Mouse (Mus musculus) midbrain, embryonic 16.5 days (tissue): ENCODE results near the gene Cabin1. TPM values are rescaled to one million over a fixed set of nuclear protein-coding genes. Genes with fewer than 3 reads are reported as not detected.

Experiments used
- ATAC-seq: fragments of 200-750 bp; cut with Nextera tagmentation; 2 replicates; pipeline ENCODE4 v1.8.0; 2017; ENCODE audit warnings: moderate TSS enrichment
- H3K27ac ChIP-seq: fragments of 300-500 bp; sonication (generic); 2 replicates; pipeline ENCODE4 v1.5.1; 2014; ENCODE audit warnings: mild to moderate bottlenecking, low read length, mixed read lengths
- H3K27me3 ChIP-seq: fragments of 300-500 bp; sonication (generic); 2 replicates; pipeline ENCODE4 v1.6.1; 2014; ENCODE audit warnings: low read depth, low read length, mixed read lengths; ENCODE audit not compliant: control insufficient read depth, insufficient read depth
- H3K36me3 ChIP-seq: fragments of 300-500 bp; sonication (generic); 2 replicates; pipeline ENCODE4 v1.6.1; 2014; ENCODE audit warnings: mild to moderate bottlenecking, low read length, moderate library complexity, mixed read lengths; ENCODE audit not compliant: control insufficient read depth, insufficient read depth
- H3K4me1 ChIP-seq: fragments of 300-500 bp; sonication (generic); 2 replicates; pipeline ENCODE4 v1.6.1; 2014; ENCODE audit warnings: mild to moderate bottlenecking, low read length, mixed read lengths; ENCODE audit not compliant: control insufficient read depth, insufficient read depth
- H3K4me2 ChIP-seq: fragments of 300-500 bp; sonication (generic); 2 replicates; pipeline ENCODE4 v1.6.1; 2014; ENCODE audit warnings: mild to moderate bottlenecking, low read length, mixed read lengths
- H3K4me3 ChIP-seq: fragments of 300-500 bp; sonication (generic); 2 replicates; pipeline ENCODE4 v1.5.1; 2014; ENCODE audit warnings: low read depth, mild to moderate bottlenecking, low read length, moderate library complexity, mixed read lengths
- H3K9ac ChIP-seq: fragments of 300-500 bp; sonication (generic); 2 replicates; pipeline ENCODE4 v1.6.1; 2014; ENCODE audit warnings: low read depth, low read length, mixed read lengths
- H3K9me3 ChIP-seq: fragments of 300-500 bp; sonication (generic); replicated peaks from 2 replicates; pipeline ENCODE4 v1.6.1; 2014; ENCODE audit warnings: mild to moderate bottlenecking, low read length, mixed read lengths; ENCODE audit not compliant: control insufficient read depth, poor library complexity, severe bottlenecking
- WGBS: fragments of 180-500 bp; shearing (Covaris S2); extraction: QIAGEN DNeasy Blood & Tissue Kit; methylation state at CpG from one replicate; pipeline ENCODE4 v1.1.7; 2014; 5-methylcytosine and 5-hydroxymethylcytosine counted together
- polyA plus RNA-seq: library from polyadenylated mRNA; unstranded; fragments of >200 nt; fragmentation: Nextera tagmentation; extraction: Ambion mirVana; gene quantifications from 2 replicates; pipeline ENCODE4 v1.2.1, GENCODE M21; 2015

Cabin1 gene
- polyA plus RNA-seq, 1 experiment from 2014 or later: 32.7 TPM

DNA sequence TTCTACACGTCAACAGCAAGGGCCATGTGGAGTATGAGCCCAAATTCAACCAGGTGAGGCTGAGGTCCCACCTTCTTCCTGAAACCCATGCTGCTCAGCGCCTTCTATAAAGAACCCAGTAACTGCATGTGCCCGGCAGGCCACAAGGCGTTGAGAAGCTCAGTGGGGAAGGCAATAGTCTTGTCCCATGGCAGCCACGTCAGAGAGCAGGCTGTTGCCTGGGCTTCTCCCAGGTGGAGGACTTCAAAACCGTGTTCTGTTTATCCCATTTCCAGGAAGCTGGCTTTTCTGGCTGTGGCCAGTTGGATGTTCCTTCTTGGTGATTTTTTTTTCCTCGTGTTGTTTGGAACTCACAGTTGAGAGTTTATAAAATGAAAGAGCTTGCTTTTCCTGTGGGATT is 153.7 kb downstream of the Cabin1 start:
- Histone ChIP-seq H3K27me3 (no peaks in the 10 kb centered on the region), H3K27ac (no peak overlapping the region), H3K4me2 (no peak overlapping the region), H3K9ac (no peak overlapping the region), H3K9me3 (no peaks in the 10 kb centered on the region), H3K4me1 (no peaks in the 10 kb centered on the region), H3K36me3 (no peaks in the 10 kb centered on the region), H3K4me3 (no peak overlapping the region)
- no peak for ATAC-seq
- 66% methylated on average over 7 of the region's 7 CpGs for WGBS

DNA sequence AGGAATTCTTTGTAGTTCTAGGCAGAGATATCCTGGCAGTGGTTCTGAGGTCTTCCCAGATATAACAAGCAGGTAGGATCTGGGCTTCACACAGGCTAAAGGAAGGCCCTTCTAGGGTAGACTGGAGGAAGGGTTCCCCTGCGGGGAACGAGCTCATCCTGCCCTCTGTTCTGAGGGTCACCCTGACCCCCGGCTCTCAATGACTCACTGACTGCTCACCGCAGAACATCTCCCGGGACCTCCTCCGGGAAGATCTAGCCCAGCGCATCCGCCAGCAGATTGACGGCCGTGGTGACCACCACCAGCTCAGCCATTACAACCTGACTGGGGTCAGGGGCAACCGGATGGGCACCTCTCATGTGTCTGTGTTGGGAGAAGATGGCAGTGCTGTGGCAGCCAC is 155.2 kb downstream of the Cabin1 start:
- Histone ChIP-seq H3K36me3 (no peaks in the 10 kb centered on the region), H3K4me3 (no peak overlapping the region), H3K9ac (no peak overlapping the region), H3K4me1 (no peaks in the 10 kb centered on the region), H3K4me2 (no peak overlapping the region), H3K9me3 (no peaks in the 10 kb centered on the region), H3K27ac (no peak overlapping the region), H3K27me3 (no peaks in the 10 kb centered on the region)
- WGBS: 92% methylated on average over 11 of the region's 11 CpGs
- ATAC-seq: no peak

DNA sequence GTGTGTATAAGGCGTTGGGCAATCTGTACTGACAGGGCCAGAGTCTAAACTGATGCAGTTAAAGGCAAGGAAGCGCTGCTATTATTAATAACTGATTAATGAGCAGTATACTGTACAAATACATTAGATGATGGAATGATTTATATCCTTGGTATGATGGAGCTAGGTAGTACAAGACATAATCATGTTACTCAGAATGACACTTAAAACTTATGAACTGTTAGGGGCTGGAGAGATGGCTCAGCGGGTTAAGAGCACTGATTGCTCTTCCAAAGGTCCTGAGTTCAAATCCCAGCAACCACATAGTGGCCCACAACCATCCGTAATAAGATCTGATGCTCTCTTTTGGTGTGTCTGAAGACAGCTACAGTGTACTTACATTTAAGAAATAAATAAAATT is 156.9 kb downstream of the Cabin1 start:
- H3K9ac ChIP-seq: no peak overlapping the region
- H3K9me3 ChIP-seq: no peaks in the 10 kb centered on the region
- 87% methylated on average over 4 of the region's 4 CpGs for WGBS
- H3K4me2 ChIP-seq: no peak overlapping the region
- no peaks in the 10 kb centered on the region for H3K27me3 ChIP-seq
- ATAC-seq: no peak
- H3K4me3 ChIP-seq: no peak overlapping the region
- H3K27ac ChIP-seq: no peak overlapping the region
- H3K36me3 ChIP-seq: no peaks in the 10 kb centered on the region
- no peaks in the 10 kb centered on the region for H3K4me1 ChIP-seq

DNA sequence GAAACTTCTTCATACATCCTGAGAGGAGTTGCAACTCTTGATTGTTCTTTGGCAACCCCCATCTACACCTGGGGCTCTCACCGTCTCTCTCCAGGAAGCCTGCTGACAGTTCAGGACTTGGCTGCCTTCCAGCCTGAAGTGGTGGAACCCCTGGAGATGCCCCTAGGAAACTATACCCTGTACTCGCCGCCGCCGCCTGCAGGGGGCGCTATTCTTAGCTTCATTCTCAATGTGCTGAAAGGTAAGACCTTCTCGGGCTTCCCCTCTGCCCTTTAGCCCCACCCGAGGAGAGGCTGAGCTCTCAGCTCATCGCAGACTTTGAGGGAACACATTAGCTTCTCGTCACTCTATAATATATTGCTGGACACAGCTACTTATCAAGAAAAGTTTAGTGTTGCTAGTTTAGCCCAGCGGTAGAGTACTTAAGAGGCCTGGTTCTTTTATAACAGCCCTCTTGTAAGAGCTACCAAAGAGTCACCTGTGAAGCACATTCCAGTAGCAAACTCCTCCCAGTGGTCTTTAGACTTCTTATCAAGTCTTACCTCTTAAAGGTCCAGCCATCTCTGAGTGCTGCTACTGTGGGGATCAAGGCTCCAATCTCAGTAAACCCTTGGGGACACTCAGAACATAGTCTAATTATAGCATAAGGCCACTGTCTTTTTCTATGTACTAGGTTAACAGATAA is 158.8 kb downstream of the Cabin1 start:
- no peak for ATAC-seq
- Histone ChIP-seq H3K9me3 (no peaks in the 10 kb centered on the region), H3K9ac (no peak overlapping the region), H3K4me3 (no peak overlapping the region), H3K4me1 (no peaks in the 10 kb centered on the region), H3K36me3 (no peaks in the 10 kb centered on the region), H3K27ac (no peak overlapping the region), H3K4me2 (no peak overlapping the region), H3K27me3 (no peaks in the 10 kb centered on the region)
- 43% methylated on average over 11 of the region's 11 CpGs for WGBS

DNA sequence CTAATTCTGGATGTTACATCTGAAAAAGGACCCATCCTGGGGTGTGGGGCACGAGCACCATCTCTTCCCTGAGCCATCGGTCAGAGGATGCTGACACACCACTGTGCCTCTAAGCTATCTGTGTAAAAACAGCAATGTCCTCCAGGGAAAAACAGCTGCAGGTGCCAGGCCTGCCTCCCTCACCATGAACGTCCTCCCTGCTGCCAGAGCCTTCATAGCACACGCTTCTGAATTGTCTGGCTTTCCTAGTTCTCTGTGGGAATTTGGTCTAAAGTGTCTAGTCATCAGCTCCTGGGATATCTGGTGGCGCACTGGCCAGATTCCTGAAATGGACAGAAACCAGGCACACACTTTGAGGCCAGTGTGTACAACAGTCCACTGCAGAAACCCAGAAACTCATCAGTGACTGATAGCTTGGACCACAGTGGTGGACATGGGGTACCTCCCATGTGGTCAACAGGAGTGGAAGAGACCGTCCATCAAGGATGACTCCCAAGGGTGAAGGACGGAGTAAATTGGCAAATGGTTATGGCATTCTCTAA is 163.9 kb downstream of the Cabin1 start:
- H3K4me1 ChIP-seq: no peaks in the 10 kb centered on the region
- no peaks in the 10 kb centered on the region for H3K36me3 ChIP-seq
- no peak overlapping the region for H3K4me2 ChIP-seq
- H3K27ac ChIP-seq: no peak overlapping the region
- no peak overlapping the region for H3K4me3 ChIP-seq
- H3K9ac ChIP-seq: no peak overlapping the region
- no peak for ATAC-seq
- no peaks in the 10 kb centered on the region for H3K27me3 ChIP-seq
- WGBS: 88% methylated on average over 7 of the region's 7 CpGs
- H3K9me3 ChIP-seq: no peaks in the 10 kb centered on the region

Other genes starting within 250 kb of the Cabin1 start
- 125 and 136 TPM in 2 replicates for gene Snrpd3, start 246.8 kb downstream of the Cabin1 start, polyA plus RNA-seq
- 19.7 and 20.7 TPM in 2 replicates for gene Gucd1, start 246.4 kb downstream of the Cabin1 start, polyA plus RNA-seq
- 42.4 and 44.7 TPM in 2 replicates for gene Lrrc75b, start 204.0 kb downstream of the Cabin1 start, polyA plus RNA-seq
- 1.3 TPM in 2 replicates for gene Ggt1, start 202.7 kb downstream of the Cabin1 start, polyA plus RNA-seq
- gene Ggt5, start 175.0 kb downstream of the Cabin1 start, polyA plus RNA-seq: 2.1 and 2.5 TPM in 2 replicates
- 3.1 and 4.9 TPM in 2 replicates for gene Susd2, start 120.3 kb downstream of the Cabin1 start, polyA plus RNA-seq
- 70.1 and 77.0 TPM in 2 replicates for gene Ddt, start 9.1 kb upstream of the Cabin1 start, polyA plus RNA-seq
- gene Gm20441, start 16.6 kb upstream of the Cabin1 start, polyA plus RNA-seq: not detected in 2 replicates
- 0.53 and 1.4 TPM in 2 replicates for gene Gstt3, start 17.1 kb upstream of the Cabin1 start, polyA plus RNA-seq
- gene Gstt1, start 34.2 kb upstream of the Cabin1 start, polyA plus RNA-seq: 18.7 and 20.3 TPM in 2 replicates
- not detected in 2 replicates for gene Gstt4, start 58.2 kb upstream of the Cabin1 start, polyA plus RNA-seq
- gene Gstt2, start 73.1 kb upstream of the Cabin1 start, polyA plus RNA-seq: 7.0 TPM in 2 replicates
- gene Mif, start 95.9 kb upstream of the Cabin1 start, polyA plus RNA-seq: 1,399 and 1,460 TPM in 2 replicates
- 1.1 and 1.4 TPM in 2 replicates for gene Derl3, start 129.1 kb upstream of the Cabin1 start, polyA plus RNA-seq
- 262 and 281 TPM in 2 replicates for gene Smarcb1, start 157.3 kb upstream of the Cabin1 start, polyA plus RNA-seq
- gene Chchd10, start 168.8 kb upstream of the Cabin1 start, polyA plus RNA-seq: 72.1 and 93.2 TPM in 2 replicates
- gene Mmp11, start 172.2 kb upstream of the Cabin1 start, polyA plus RNA-seq: 13.3 and 14.6 TPM in 2 replicates
- gene Gm867, start 176.3 kb upstream of the Cabin1 start, polyA plus RNA-seq: 0.92 and 1.0 TPM in 2 replicates
- 0.84 and 1.5 TPM in 2 replicates for gene Vpreb3, start 178.7 kb upstream of the Cabin1 start, polyA plus RNA-seq
- not detected in 2 replicates for gene Gm5134, start 190.2 kb upstream of the Cabin1 start, polyA plus RNA-seq